ENCODE assay signal across 24 mouse cellular contexts in genomic region chr11:28951586-28952210, GRCm38 (mm10).
DNase-seq lines count a peak whose midpoint lies in the region; ATAC-seq and TF ChIP-seq lines count a peak whose summit lies in the region.
"Had no signal": no experiment of that assay in that cellular context is flagged by ENCODE, and none has a peak within 500 bp of the region (broad histone marks: within the 10 kb centered on the region; RNA-seq: fewer than 3 reads in every experiment).

No protein-coding gene starts in this region.

- H3K4me1 ChIP-seq in kidney, adult 2 months (ENCODE audit: control insufficient read depth, insufficient read depth, low read length): peaks cover 9% of the 10 kb centered on the region; the same call in 1 of the 2 replicates
- H3K4me1 ChIP-seq in hindbrain, embryonic 14.5 days (replicated peaks; ENCODE audit: control insufficient read depth, insufficient read depth, low read length): no peaks in the 10 kb centered on the region
- H3K4me1 ChIP-seq: forebrain, embryonic 12.5 days; liver, embryonic 15.5 days; megakaryocyte, embryonic 14.5 days; midbrain, embryonic 15.5 days; stomach, embryonic 15.5 days had no signal

- no peak overlapping the region for H3K4me2 ChIP-seq in hindbrain, embryonic 14.5 days (replicated peaks)
- H3K4me2 ChIP-seq: forebrain, embryonic 12.5 days; limb, embryonic 15.5 days; liver, embryonic 15.5 days; midbrain, embryonic 15.5 days; stomach, embryonic 15.5 days had no signal

- H3K9ac ChIP-seq in hindbrain, embryonic 14.5 days: no peak overlapping the region
- H3K9ac ChIP-seq: forebrain, embryonic 12.5 days; limb, embryonic 15.5 days; liver, embryonic 15.5 days; midbrain, embryonic 15.5 days; stomach, embryonic 15.5 days had no signal

- no peaks in the 10 kb centered on the region for H3K9me3 ChIP-seq in hindbrain, embryonic 14.5 days (ENCODE audit: control insufficient read depth, low read length)
- H3K9me3 ChIP-seq: forebrain, embryonic 12.5 days; limb, embryonic 15.5 days; liver, embryonic 15.5 days; midbrain, embryonic 15.5 days; stomach, embryonic 15.5 days had no signal

- no peak for ATAC-seq in hindbrain, embryonic 14.5 days (ENCODE audit: low FRiP score)
- ATAC-seq: hindbrain, postnatal 0 days; lung, postnatal 0 days; midbrain, embryonic 15.5 days had no signal

- 35% methylated on average over 2 of the region's 2 CpGs for WGBS in kidney, adult 2 months
- WGBS in hindbrain, embryonic 14.5 days: 72% methylated on average over 2 of the region's 2 CpGs

- no peaks in the 10 kb centered on the region for H3K36me3 ChIP-seq in kidney, adult 2 months (ENCODE audit: control insufficient read depth, insufficient read depth, low read length)
- H3K36me3 ChIP-seq in hindbrain, embryonic 14.5 days (replicated peaks; ENCODE audit: control insufficient read depth, insufficient read depth): no peaks in the 10 kb centered on the region
- H3K36me3 ChIP-seq: forebrain, embryonic 12.5 days; limb, embryonic 15.5 days; liver, embryonic 15.5 days; midbrain, embryonic 15.5 days; stomach, embryonic 15.5 days had no signal

- H3K4me3 ChIP-seq in gastrocnemius, adult 2 months: no peak overlapping the region
- H3K4me3 ChIP-seq in kidney, adult 2 months (ENCODE audit: insufficient read depth, low read depth, low read length): no peak overlapping the region
- H3K4me3 ChIP-seq in hindbrain, embryonic 14.5 days (replicated peaks; ENCODE audit: low read length): no peak overlapping the region
- H3K4me3 ChIP-seq: forebrain, embryonic 12.5 days; limb, embryonic 15.5 days; liver, embryonic 15.5 days; megakaryocyte, embryonic 14.5 days; midbrain, embryonic 15.5 days; myocyte; stomach, embryonic 15.5 days had no signal

- TF ChIP-seq POLR2A in kidney, adult 2 months (IDR thresholded peaks at IDR 0.05; ENCODE audit: low read depth, low read length): no peak

- peak; percentile 20 for DNase-seq in gastrocnemius, adult 2 months
- DNase-seq in gastrocnemius, postnatal 14 days: no peak
- no peak for DNase-seq in kidney, adult 2 months
- no peak for DNase-seq in kidney, postnatal 10 days
- peak; percentile 16 for DNase-seq in ovary, adult 18-20 months (ENCODE audit: low spot score)
- DNase-seq in ovary, postnatal 36 days (ENCODE audit: low spot score): no peak
- peak; percentile 67 for DNase-seq in skeletal muscle tissue, adult 2 months (ENCODE audit: low read depth, low spot score)
- no peak for DNase-seq in hindbrain, embryonic 14.5 days (ENCODE audit: low spot score)
- DNase-seq: adrenal gland, postnatal 25 days; B cell, adult 2 months; cerebellum, adult 18-20 months; kidney, adult 11 months; right cerebral cortex, postnatal 14 days; thymus, adult 18-20 months; thymus, postnatal 4 days had no signal

- no peaks in the 10 kb centered on the region; the same call in 1 of the 2 replicates for H3K27me3 ChIP-seq in kidney, adult 2 months (replicated peaks; ENCODE audit: control insufficient read depth, insufficient read depth, low read length)
- H3K27me3 ChIP-seq in hindbrain, embryonic 14.5 days (ENCODE audit: control insufficient read depth, insufficient read depth, low read length): no peaks in the 10 kb centered on the region
- H3K27me3 ChIP-seq: forebrain, embryonic 12.5 days; limb, embryonic 15.5 days; liver, embryonic 15.5 days; megakaryocyte, embryonic 14.5 days; midbrain, embryonic 15.5 days; stomach, embryonic 15.5 days had no signal

- no peak for TF ChIP-seq CTCF in gastrocnemius, adult 2 months (IDR thresholded peaks at IDR 0.05)
- TF ChIP-seq CTCF in kidney, adult 2 months (conservative IDR thresholded peaks at IDR 0.05; ENCODE audit: insufficient read depth, insufficient read length, low read depth, low read length): no peak

- intact Hi-C loops in gastrocnemius, adult 2 months (cut with DNase I): no loop called here
- intact Hi-C loops in gastrocnemius, postnatal 14 days (cut with DNase I; ENCODE audit: low total_unique reads): no loop called here

- no peak overlapping the region for H3K27ac ChIP-seq in gastrocnemius, adult 2 months
- H3K27ac ChIP-seq in kidney, adult 2 months (ENCODE audit: insufficient read depth, low read depth, low read length): peak overlapping the region; percentile 16; the same call in 1 of the 2 replicates
- H3K27ac ChIP-seq in hindbrain, embryonic 14.5 days: no peak overlapping the region
- H3K27ac ChIP-seq: forebrain, embryonic 12.5 days; hindbrain, postnatal 0 days; limb, embryonic 15.5 days; liver, embryonic 15.5 days; midbrain, embryonic 15.5 days; stomach, embryonic 15.5 days had no signal

Comparison
In these comparisons a context has a peak if more than half of its experiments do, and no peak if none do; other contexts are left out.
1. DNase-seq: peak in gastrocnemius, adult 2 months (single experiment), ovary, adult 18-20 months (single experiment) and skeletal muscle tissue, adult 2 months (single experiment); none in gastrocnemius, postnatal 14 days (single experiment), kidney, adult 2 months (single experiment), kidney, postnatal 10 days (single experiment), ovary, postnatal 36 days (single experiment) and hindbrain, embryonic 14.5 days (single experiment).